Mouse (Mus musculus) T-helper 1 cell (primary cell): ENCODE data around the gene Atp11b.

Experiments used
- in situ Hi-C: fragments of 300-600 bp; cut with MboI, MseI; formaldehyde crosslinking; loops from one replicate; pipeline ENCODE4 v1.15.1; 2025; ENCODE audit warnings: high pct_unique_total_duplicates

Gene Atp11b

GRCm38 (mm10) chr3:35753825-35754767, at the start of gene Atp11b:
Atp11b (plus strand) TSS chr3:35754106.
- in situ Hi-C loops = loop anchor here (5.0 to 25.0 kb wide), 2 partner anchors 37 to 1108 kb away; partner anchors contain the start of gene 4932438A13Rik

- in situ Hi-C loops = no loop called here
These were observed 49.6 kb upstream of the Atp11b start for GRCm38 (mm10) chr3:35704328-35704613.

GRCm38 (mm10) chr3:35719531-35720205, 34.2 kb upstream of the Atp11b start:
- in situ Hi-C loops = loop anchor here (5.0 kb wide), 1 partner anchor 33 kb away; the partner anchor contains the start of gene Atp11b

GRCm38 (mm10) chr3:35720801-35721200, 33.1 kb upstream of the Atp11b start:
- in situ Hi-C loops = no loop called here

- in situ Hi-C loops = no loop called here
These were observed 32.0 kb upstream of the Atp11b start for GRCm38 (mm10) chr3:35721818-35722446.

GRCm38 (mm10) chr3:35722811-35723210, 31.1 kb upstream of the Atp11b start:
- in situ Hi-C loops = no loop called here

GRCm38 (mm10) chr3:35723586-35724322, 30.2 kb upstream of the Atp11b start:
- in situ Hi-C loops = no loop called here

GRCm38 (mm10) chr3:35725096-35725495, 28.8 kb upstream of the Atp11b start:
- in situ Hi-C loops = no loop called here

GRCm38 (mm10) chr3:35726936-35727335, 27.0 kb upstream of the Atp11b start:
- in situ Hi-C loops = no loop called here

- in situ Hi-C loops = no loop called here
These were observed 24.4 kb upstream of the Atp11b start for GRCm38 (mm10) chr3:35729490-35729889.

GRCm38 (mm10) chr3:35731981-35732777, 21.7 kb upstream of the Atp11b start:
- in situ Hi-C loops = no loop called here

GRCm38 (mm10) chr3:35732778-35733147, 21.1 kb upstream of the Atp11b start:
- in situ Hi-C loops = no loop called here

GRCm38 (mm10) chr3:35734509-35734908, 19.4 kb upstream of the Atp11b start:
- in situ Hi-C loops = no loop called here

- in situ Hi-C loops = no loop called here
These were observed 15.8 kb upstream of the Atp11b start for GRCm38 (mm10) chr3:35738071-35738470.

- in situ Hi-C loops = loop anchor here (10.0 kb wide), 1 partner anchor 50 kb away; no protein-coding TSS in a partner anchor
These were observed 8.9 kb upstream of the Atp11b start for GRCm38 (mm10) chr3:35745010-35745409.

GRCm38 (mm10) chr3:35746840-35747456, 7.0 kb upstream of the Atp11b start:
- in situ Hi-C loops = loop anchor here (10.0 kb wide), 1 partner anchor 52 kb away; no protein-coding TSS in a partner anchor

GRCm38 (mm10) chr3:35750286-35750685, 3.6 kb upstream of the Atp11b start:
- in situ Hi-C loops = loop anchor here (5.0 to 25.0 kb wide), 2 partner anchors 33 to 1112 kb away; partner anchors contain the start of gene 4932438A13Rik

GRCm38 (mm10) chr3:35751724-35752123, 2.2 kb upstream of the Atp11b start:
- in situ Hi-C loops = loop anchor here (5.0 to 25.0 kb wide), 2 partner anchors 34 to 1111 kb away; partner anchors contain the start of gene 4932438A13Rik

GRCm38 (mm10) chr3:35762735-35763134, 8.8 kb downstream of the Atp11b start:
- in situ Hi-C loops = loop anchor here (25.0 kb wide), 1 partner anchor 1100 kb away; the partner anchor contains the start of gene 4932438A13Rik
